Mouse (Mus musculus) megakaryocyte-erythroid progenitor cell, adult 5-6 weeks (primary cell): Measurements from ENCODE around the gene Phf8. TPM values are rescaled to one million over a fixed set of nuclear protein-coding genes. Genes with fewer than 3 reads are reported as not detected.
"Not testable (repeated sequence)": the region's sequence is repeated elsewhere in the genome, so short reads cannot be mapped to it uniquely, and the experiment has no call there.

Experiments
- ATAC-seq: replicated peaks from 2 replicates; pipeline ENCODE4 v1.8.0; 2016; ENCODE audit warnings: mild to moderate bottlenecking, inconsistent platforms; ENCODE audit not compliant: severe bottlenecking, poor library complexity, low FRiP score, low TSS enrichment
- total RNA-seq, 2 experiments: library from RNA; stranded (forward) in 1 of 2; stranded (reverse) in 1 of 2; fragments of 200-1000, 215-1000 nt in 1 of 2; fragments of >200 nt in 1 of 2; fragmentation: Nextera tagmentation in 1 of 2; gene quantifications; 2 replicates each; pipeline ENCODE4 v1.2.3; 2014 to 2017

Gene Phf8
- total RNA-seq (2014; fragmentation: Nextera tagmentation) = 35.8 and 38.1 TPM in 2 replicates
- total RNA-seq (2017) = 10.6 and 17.8 TPM in 2 replicates

DNA sequence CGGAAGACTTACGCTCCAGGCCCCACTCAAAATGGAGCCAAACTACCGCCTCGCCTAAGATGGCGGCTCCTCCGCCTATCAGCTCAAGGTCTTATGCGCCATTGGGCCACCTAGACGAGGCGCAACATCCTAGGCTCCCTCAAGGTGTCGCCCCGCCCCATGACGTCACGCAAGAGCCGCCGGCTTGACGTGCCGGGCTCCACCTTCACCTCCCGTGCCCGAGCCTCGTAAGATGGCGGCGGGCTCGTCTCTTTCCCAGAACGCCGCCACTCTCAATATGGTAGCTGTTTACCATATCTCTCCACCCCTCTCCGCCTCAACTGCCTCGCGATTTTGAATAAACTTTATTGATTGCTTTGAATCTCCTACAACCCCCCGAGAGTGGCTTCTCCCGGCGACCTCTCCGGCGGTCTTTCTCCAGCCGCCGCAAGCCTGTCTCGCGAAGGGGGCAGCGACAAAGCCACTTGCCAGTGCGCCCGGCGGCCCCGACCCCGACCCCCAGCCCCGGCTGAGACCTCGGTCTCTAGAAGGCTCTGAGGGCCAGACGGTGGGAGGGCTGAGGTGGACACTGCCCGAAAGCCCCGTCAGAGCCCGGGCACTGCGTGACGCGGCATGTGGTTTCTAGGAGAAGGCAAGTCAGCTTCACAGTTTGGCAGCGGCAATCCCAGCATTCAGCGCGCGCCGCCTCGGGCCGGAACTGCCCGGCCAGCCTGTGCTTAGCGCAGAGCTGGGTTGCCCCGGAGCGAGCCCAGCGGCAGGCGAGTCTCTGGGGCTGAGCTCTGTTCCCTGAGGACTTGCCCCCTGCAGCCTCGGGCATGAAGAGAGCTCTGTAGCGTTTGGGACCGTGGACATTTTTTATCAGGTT, at the start of gene Phf8:
Phf8 (plus strand) TSS at position 215 of the 865 bp plus-strand sequence.
- ATAC-seq = peak; percentile 94

GRCm38 (mm10) chrX:151488128-151488527, 32.3 kb upstream of the Phf8 start:
- ATAC-seq = 0 out of 2 replicates have a peak, but pooled peaks have one; percentile 44

DNA sequence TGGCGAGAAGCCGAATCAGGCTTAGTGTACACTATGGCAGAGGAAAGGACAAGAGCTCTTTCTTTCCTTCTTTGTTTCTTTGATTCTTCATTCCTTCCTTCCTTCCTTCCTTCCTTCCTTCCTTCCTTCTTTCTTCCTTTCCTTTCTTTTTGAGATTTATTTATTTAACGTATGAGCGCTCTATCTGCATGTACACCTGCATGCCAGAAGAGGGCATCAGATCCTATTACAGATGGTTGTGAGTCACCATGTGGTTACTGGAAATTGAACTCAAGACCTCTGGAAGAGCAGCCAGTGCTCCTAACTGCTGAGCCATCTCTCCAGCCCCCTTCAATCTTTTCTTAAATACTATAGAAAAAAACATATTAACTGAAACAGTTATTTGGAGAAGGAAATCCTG, 27.2 kb upstream of the Phf8 start:
- ATAC-seq = not testable (repeated sequence)

- ATAC-seq = no peak
These were observed 23.9 kb upstream of the Phf8 start for GRCm38 (mm10) chrX:151496596-151496995.

DNA sequence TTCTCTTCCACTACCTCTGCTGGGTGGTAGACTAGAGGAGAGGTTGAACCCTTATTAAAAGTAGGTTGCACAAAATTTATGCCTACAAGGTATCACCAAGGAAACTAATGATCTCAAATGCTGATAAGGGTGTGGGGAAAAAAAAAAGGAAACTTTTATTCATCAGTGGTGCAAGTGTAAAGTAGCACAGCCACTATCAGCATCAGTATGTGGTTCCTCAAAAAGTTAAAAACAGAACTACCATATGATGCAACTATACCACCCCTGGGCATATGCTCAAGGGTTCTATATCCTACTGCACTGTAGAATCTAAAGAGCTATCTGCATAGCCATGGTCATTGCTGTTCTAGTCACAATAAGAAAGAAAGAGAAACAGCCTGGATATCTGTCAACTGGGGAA, 11.9 kb upstream of the Phf8 start:
- no peak for ATAC-seq

DNA sequence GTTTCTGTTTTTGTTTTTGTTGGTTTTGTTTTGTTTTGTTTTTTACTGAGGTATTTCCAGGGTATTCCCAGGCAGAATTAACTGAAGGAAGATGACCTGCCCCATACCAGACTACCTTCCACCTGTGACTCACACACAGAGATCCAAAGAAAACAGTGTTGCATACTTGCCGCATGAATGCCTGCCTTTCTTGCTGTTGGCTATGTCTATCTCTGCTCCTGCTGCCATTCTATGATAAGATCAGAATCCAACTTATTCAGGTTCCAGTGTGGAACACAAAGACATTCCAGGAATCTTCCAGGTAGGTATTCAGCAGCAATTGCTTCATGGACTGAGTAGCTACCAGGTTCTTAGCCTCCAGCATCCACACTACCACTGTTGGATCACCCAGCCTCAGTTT, 10.6 kb upstream of the Phf8 start:
- no peak for ATAC-seq

DNA sequence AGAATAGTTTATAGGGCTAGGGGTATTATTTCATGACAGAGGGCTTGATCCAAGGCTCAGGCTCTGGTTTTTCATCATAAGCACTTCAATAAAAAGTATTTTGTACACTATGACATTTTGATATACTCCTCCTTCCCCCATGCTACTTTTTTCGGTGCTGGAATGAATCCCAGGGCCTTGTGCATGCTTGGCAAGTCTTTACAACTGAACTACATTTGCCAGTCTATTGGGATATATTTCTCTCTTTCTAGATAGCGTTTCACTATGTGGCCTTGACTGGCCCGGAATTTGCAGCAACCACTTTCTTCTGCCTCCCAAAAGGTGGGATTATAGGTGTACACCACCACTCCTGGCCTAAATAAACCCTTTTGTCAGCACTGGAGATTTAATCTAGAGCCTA, 7.4 kb upstream of the Phf8 start:
- no peak for ATAC-seq

GRCm38 (mm10) chrX:151513694-151514093, 6.8 kb upstream of the Phf8 start:
- ATAC-seq = peak; percentile 75

GRCm38 (mm10) chrX:151518181-151518580, 2.3 kb upstream of the Phf8 start:
- no peak for ATAC-seq

DNA sequence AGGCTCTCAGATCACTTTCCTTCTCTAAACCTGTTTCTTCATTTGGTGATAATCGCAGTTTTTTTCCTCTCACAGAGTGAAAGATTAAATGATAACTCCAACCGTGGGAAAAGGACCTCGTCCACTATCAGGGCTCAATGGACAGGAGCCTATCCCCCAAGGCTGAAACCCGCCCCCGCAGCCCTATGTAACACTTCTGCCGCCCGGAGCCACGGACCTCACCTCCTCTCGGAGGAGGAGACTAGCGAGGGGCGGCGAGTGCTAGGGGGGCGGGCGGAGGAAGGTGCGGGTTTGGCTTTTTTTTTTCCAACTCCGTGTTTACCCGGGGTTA, 380 bp upstream of the Phf8 start:
- no peak for ATAC-seq

DNA sequence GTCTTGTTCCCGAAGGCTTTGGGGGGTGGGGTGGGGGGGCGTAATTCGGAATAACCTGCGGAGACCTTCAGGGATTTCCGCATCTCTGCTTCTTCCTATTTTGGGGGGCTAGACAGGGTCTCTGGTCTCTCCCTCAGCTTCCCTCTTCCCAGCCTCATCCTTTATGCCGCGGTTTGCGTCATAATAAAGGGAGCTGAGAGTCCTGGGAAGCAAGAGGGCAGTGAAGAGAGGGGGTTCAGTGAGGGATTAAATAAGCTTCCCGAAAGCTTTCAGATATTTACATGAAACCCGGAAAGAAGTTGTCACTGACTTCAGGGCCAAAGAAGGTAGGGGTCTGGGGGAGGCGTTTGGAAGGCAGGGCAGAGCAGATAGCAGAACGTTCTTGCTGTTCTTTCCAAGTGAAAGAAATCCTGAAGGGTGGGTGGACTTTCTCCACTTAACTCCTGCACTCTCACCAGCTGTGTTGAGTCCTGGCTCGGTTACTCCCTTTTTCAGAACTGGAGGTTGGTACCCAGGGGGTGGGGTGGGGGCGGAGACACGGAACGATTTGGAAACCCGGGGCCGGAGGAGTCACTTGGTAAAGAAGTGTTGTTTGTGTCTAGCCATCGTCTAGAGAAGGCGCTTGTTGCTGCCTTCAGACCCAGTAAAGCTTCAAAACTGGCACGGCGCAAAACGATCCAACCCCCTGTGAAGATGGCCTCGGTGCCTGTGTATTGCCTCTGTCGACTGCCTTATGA, 1.5 kb downstream of the Phf8 start:
- peak; percentile 24; the same call in 1 of the 2 replicates for ATAC-seq

DNA sequence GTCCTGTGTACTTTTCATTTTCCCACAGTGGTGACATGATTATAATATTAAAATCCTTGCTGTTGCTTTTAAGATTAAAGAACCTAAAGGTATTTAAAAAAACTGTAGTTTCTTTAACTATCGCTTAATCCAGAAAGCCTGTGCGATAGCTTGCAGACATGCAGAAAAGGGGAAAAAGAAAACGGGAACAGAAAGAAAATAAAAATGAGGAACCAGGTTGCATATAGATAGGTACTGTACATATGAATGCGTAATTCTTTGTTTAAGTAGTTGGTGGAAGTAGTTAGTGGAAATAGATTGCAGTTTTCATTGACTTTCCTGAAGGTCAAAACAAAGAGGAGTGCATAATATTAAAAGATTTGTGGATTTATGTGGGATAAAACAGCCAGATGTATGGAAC, 32.9 kb downstream of the Phf8 start:
- ATAC-seq = no peak

DNA sequence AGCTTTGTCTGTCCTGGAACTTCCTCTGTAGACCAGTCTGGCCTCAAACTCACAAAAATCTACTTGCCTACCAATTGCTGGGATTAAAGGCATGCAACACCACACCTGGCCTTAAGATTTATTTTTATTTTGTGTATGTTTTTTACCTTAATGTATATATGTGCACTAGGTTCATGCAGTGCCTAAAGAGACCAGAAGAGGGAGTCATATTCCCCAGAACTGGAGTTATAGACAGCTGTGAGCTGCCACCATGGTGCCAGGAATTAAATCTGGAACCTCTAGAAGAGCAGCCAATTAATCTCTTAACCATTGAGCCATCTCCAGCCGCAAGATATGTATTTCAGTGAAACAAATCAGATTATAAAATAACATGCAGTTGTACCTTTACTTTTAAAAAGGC, 54.7 kb downstream of the Phf8 start:
- no peak for ATAC-seq

DNA sequence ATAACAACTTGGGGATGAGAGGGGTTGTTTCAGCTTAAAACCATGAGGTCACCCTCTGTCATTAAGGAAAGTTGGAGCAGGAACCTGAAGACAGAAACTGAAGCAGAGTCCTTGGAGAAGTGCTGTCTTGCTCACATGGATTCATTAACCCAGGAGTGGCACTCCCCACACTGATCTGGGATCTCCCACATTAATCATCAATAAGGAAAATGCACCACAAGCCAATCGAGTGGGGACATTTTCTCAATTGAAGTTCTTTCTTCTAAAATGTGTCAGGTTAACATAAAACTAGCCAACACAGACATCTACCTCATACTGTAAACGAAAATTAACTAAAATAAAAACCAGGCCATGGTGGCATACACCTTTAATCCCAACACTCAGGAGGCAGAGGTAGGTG, 122.9 kb downstream of the Phf8 start:
- no peak for ATAC-seq

- ATAC-seq = no peak
These were observed 133.3 kb downstream of the Phf8 start for GRCm38 (mm10) chrX:151653744-151654143.

DNA sequence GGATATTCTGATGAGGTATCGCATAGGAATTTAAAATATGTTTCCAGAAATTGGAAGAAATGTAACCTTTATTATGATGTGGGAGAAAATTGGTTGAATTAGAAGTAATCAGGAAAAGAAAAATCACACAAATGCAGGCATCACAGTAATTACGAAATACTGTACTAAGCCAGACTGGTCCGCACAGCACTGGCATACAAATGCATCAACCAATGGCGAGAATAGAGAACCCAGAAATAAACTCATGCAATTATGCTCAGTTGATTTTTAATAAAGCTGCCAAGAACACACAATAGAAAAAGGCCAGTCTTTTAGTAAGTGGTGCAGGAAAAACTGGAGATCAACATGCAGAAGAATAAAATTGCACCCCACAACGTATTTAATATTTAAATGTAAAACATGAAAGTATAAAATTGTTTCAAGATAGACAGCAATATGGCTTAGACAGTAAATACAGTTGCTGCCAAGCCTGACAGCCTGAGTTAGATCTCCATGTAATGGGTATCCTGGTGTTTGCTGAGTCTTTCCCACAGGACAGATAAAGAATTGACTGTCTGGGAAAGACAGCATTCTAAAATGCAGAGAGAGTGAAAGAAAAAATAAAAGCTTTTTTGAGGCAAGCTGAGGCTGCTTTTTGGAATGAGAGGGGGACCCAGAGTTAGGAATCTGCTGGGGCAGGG, 154.2 kb downstream of the Phf8 start:
- ATAC-seq = no peak
